Mouse (Mus musculus) liver, embryonic 15.5 days (tissue): Measurements from ENCODE around the gene Paxx. TPM values are rescaled to one million over a fixed set of nuclear protein-coding genes. Genes with fewer than 3 reads are reported as not detected.
"Not testable (repeated sequence)": the region's sequence is repeated elsewhere in the genome, so short reads cannot be mapped to it uniquely, and the experiment has no call there.

Experiments
- ATAC-seq: fragments of 200-750 bp; cut with Nextera tagmentation; 2 replicates; pipeline ENCODE4 v1.8.0; 2017; ENCODE audit warnings: moderate number of reproducible peaks, mild to moderate bottlenecking, moderate library complexity; ENCODE audit not compliant: insufficient read depth
- H3K27ac ChIP-seq: fragments of 300-500 bp; sonication (generic); replicated peaks from 2 replicates; pipeline ENCODE4 v1.5.1; 2015; ENCODE audit warnings: mild to moderate bottlenecking, inconsistent platforms
- H3K27me3 ChIP-seq: fragments of 300-500 bp; sonication (generic); 2 replicates; pipeline ENCODE4 v1.6.1; 2015; ENCODE audit warnings: mild to moderate bottlenecking, inconsistent platforms
- H3K36me3 ChIP-seq: fragments of 300-500 bp; sonication (generic); replicated peaks from 2 replicates; pipeline ENCODE4 v1.6.1; 2015; ENCODE audit warnings: moderate library complexity, mild to moderate bottlenecking, inconsistent platforms
- H3K4me1 ChIP-seq: fragments of 300-500 bp; sonication (generic); replicated peaks from 2 replicates; pipeline ENCODE4 v1.6.1; 2015; ENCODE audit warnings: inconsistent platforms
- H3K4me2 ChIP-seq: fragments of 300-500 bp; sonication (generic); 2 replicates; pipeline ENCODE4 v1.6.1; 2015; ENCODE audit warnings: moderate library complexity, mild to moderate bottlenecking, inconsistent platforms
- H3K4me3 ChIP-seq: fragments of 300-500 bp; sonication (generic); replicated peaks from 2 replicates; pipeline ENCODE4 v1.5.1; 2015; ENCODE audit warnings: mild to moderate bottlenecking, inconsistent platforms
- H3K9ac ChIP-seq: fragments of 300-500 bp; sonication (generic); 2 replicates; pipeline ENCODE4 v1.6.1; 2015; ENCODE audit warnings: moderate library complexity, mild to moderate bottlenecking, inconsistent platforms
- H3K9me3 ChIP-seq: fragments of 300-500 bp; sonication (generic); replicated peaks from 2 replicates; pipeline ENCODE4 v1.6.1; 2016; ENCODE audit warnings: inconsistent platforms
- WGBS: fragments of 180-500 bp; shearing (Covaris S2); methylation state at CpG from one replicate; pipeline ENCODE4 v1.1.7; 2015; ENCODE audit warnings: mixed read lengths; ENCODE audit not compliant: insufficient replicate concordance; 5-methylcytosine and 5-hydroxymethylcytosine counted together
- microRNA-seq: library from miRNA; unstranded; fragments of <30 nt; microRNA quantifications from one replicate; pipeline ENCODE4, GENCODE M21; 2016
- polyA plus RNA-seq: library from polyadenylated mRNA; unstranded; fragments of >200 nt; fragmentation: Nextera tagmentation; extraction: Ambion mirVana; gene quantifications from 2 replicates; pipeline ENCODE4 v1.2.1, GENCODE M21; 2015

Gene Paxx
- polyA plus RNA-seq, 1 experiment from 2014 or later: 8.3 TPM

GRCm38 (mm10) chr2:25425481-25425880 is 35.4 kb downstream of the Paxx start:
- 62% methylated on average over 27 of the region's 27 CpGs for WGBS
- no peaks in the 10 kb centered on the region for H3K36me3 ChIP-seq
- H3K4me2 ChIP-seq: no peak overlapping the region
- no peaks in the 10 kb centered on the region for H3K9me3 ChIP-seq
- H3K4me3 ChIP-seq: no peak overlapping the region
- no peak for ATAC-seq
- peaks cover 39% of the 10 kb centered on the region for H3K27me3 ChIP-seq
- H3K9ac ChIP-seq: no peak overlapping the region
- H3K27ac ChIP-seq: no peak overlapping the region
- H3K4me1 ChIP-seq: peaks cover 21% of the 10 kb centered on the region

- H3K4me3 ChIP-seq: no peak overlapping the region
- 24% methylated on average over 1 of the region's 1 CpGs for WGBS
- H3K4me1 ChIP-seq: peaks cover 8% of the 10 kb centered on the region
- H3K9me3 ChIP-seq: no peaks in the 10 kb centered on the region
- peak overlapping the region; percentile 15 for H3K4me2 ChIP-seq
- peaks cover 21% of the 10 kb centered on the region for H3K27me3 ChIP-seq
- no peaks in the 10 kb centered on the region for H3K36me3 ChIP-seq
- no peak overlapping the region for H3K9ac ChIP-seq
- 0 out of 2 replicates have a peak overlapping the region, but pooled peaks have one; percentile 38 for H3K27ac ChIP-seq
- no peak for ATAC-seq
Observed at GRCm38 (mm10) chr2:25423626-25424025, 37.3 kb downstream of the Paxx start.

- H3K27ac ChIP-seq: peak within 1 kb of the TSS; percentile 53
- no peak within 1 kb of the TSS for H3K9ac ChIP-seq
- H3K27me3 ChIP-seq: peaks cover 18% of the 10 kb centered on the region; the same call in 1 of the 2 replicates
- 17% methylated on average over 17 of the region's 17 CpGs for WGBS
- no peaks in the 10 kb centered on the region for H3K36me3 ChIP-seq
- H3K9me3 ChIP-seq: no peaks in the 10 kb centered on the region
- H3K4me3 ChIP-seq: no peak within 1 kb of the TSS
- H3K4me1 ChIP-seq: peaks cover under 1% of the 10 kb centered on the region; the same call in 1 of the 2 replicates
- peak within 1 kb of the TSS; percentile 25 for H3K4me2 ChIP-seq
- ATAC-seq: peak; percentile 38; the same call in 1 of the 2 replicates
Observed at GRCm38 (mm10) chr2:25422587-25423410, 38.1 kb downstream of the Paxx start, which contains the start of gene Fut7. Gene Fut7, plus strand, starts transcription at chr2:25423267.

- Histone ChIP-seq H3K36me3 (no peaks in the 10 kb centered on the region), H3K9me3 (no peaks in the 10 kb centered on the region), H3K4me2 (no peak overlapping the region), H3K4me1 (no peaks in the 10 kb centered on the region; the same call in 1 of the 2 replicates), H3K9ac (no peak overlapping the region), H3K27ac (no peak overlapping the region), H3K27me3 (peaks cover 18% of the 10 kb centered on the region; the same call in 1 of the 2 replicates), H3K4me3 (no peak overlapping the region)
- WGBS: 19% methylated on average over 3 of the region's 3 CpGs
- no peak for ATAC-seq
Observed at GRCm38 (mm10) chr2:25421896-25422295, 39.0 kb downstream of the Paxx start.

GRCm38 (mm10) chr2:25417426-25417825 is 43.5 kb downstream of the Paxx start:
- no peak overlapping the region for H3K27ac ChIP-seq
- H3K9me3 ChIP-seq: no peaks in the 10 kb centered on the region
- no peaks in the 10 kb centered on the region; the same call in 1 of the 2 replicates for H3K4me1 ChIP-seq
- no peak overlapping the region for H3K9ac ChIP-seq
- H3K27me3 ChIP-seq: no peaks in the 10 kb centered on the region
- 27% methylated on average over 3 of the region's 3 CpGs for WGBS
- H3K4me3 ChIP-seq: no peak overlapping the region
- H3K36me3 ChIP-seq: no peaks in the 10 kb centered on the region
- no peak for ATAC-seq
- H3K4me2 ChIP-seq: no peak overlapping the region

- not testable (repeated sequence) for H3K36me3 ChIP-seq, H3K9ac ChIP-seq, H3K27ac ChIP-seq, H3K4me3 ChIP-seq, H3K9me3 ChIP-seq, ATAC-seq, H3K4me1 ChIP-seq, H3K4me2 ChIP-seq, H3K27me3 ChIP-seq
Observed at GRCm38 (mm10) chr2:25413436-25413835, 47.5 kb downstream of the Paxx start.

- H3K36me3 ChIP-seq: no peaks in the 10 kb centered on the region
- no peak for ATAC-seq
- no peaks in the 10 kb centered on the region for H3K9me3 ChIP-seq
- H3K27ac ChIP-seq: no peak overlapping the region
- peaks cover 44% of the 10 kb centered on the region for H3K27me3 ChIP-seq
- no peak overlapping the region for H3K4me3 ChIP-seq
- WGBS: 69% methylated on average over 10 of the region's 10 CpGs
- no peak overlapping the region for H3K4me2 ChIP-seq
- H3K4me1 ChIP-seq: no peaks in the 10 kb centered on the region
- H3K9ac ChIP-seq: no peak overlapping the region
Observed at GRCm38 (mm10) chr2:25408908-25409307, 52.0 kb downstream of the Paxx start.

Small RNA genes within 50 kb of the gene (microRNA-seq; reads per million reads assigned to microRNA genes)
- not detected for gene Mir3087

Other genes with a start within 250 kb of the Paxx start
- 35.9 and 40.6 TPM in 2 replicates for gene Nelfb, start 249.6 kb downstream of the Paxx start, polyA plus RNA-seq
- not detected in 2 replicates for gene Stpg3, start 246.5 kb downstream of the Paxx start, polyA plus RNA-seq
- 1.0 TPM in 1 of 2 replicates, not detected in the other for gene Fam166a, start 242.3 kb downstream of the Paxx start, polyA plus RNA-seq
- gene Tubb4b, start 236.4 kb downstream of the Paxx start, polyA plus RNA-seq: 695 and 769 TPM in 2 replicates
- gene Slc34a3, start 226.7 kb downstream of the Paxx start, polyA plus RNA-seq: not detected in 2 replicates
- not detected in 2 replicates for gene Rnf224, start 224.3 kb downstream of the Paxx start, polyA plus RNA-seq
- gene Rnf208, start 218.8 kb downstream of the Paxx start, polyA plus RNA-seq: 0.31 and 0.59 TPM in 2 replicates
- gene Cysrt1, start 218.6 kb downstream of the Paxx start, polyA plus RNA-seq: 0.14 TPM in 1 of 2 replicates, not detected in the other
- 1.7 and 1.9 TPM in 2 replicates for gene AL732309.1, start 214.2 kb downstream of the Paxx start, polyA plus RNA-seq
- 11.9 and 12.5 TPM in 2 replicates for gene Tmem203, start 205.7 kb downstream of the Paxx start, polyA plus RNA-seq
- gene Tprn, start 198.5 kb downstream of the Paxx start, polyA plus RNA-seq: 3.9 and 5.4 TPM in 2 replicates
- gene Ssna1, start 188.7 kb downstream of the Paxx start, polyA plus RNA-seq: 116 and 124 TPM in 2 replicates
- gene Anapc2, start 188.6 kb downstream of the Paxx start, polyA plus RNA-seq: 41.7 and 45.0 TPM in 2 replicates
- gene Tmem210, start 172.9 kb downstream of the Paxx start, polyA plus RNA-seq: not detected in 2 replicates
- gene Lrrc26, start 171.2 kb downstream of the Paxx start, polyA plus RNA-seq: not detected in 2 replicates
- gene Grin1, start 141.9 kb downstream of the Paxx start, polyA plus RNA-seq: not detected in 2 replicates
- gene Man1b1, start 128.8 kb downstream of the Paxx start, polyA plus RNA-seq: 15.9 and 17.1 TPM in 2 replicates
- gene Dpp7, start 104.7 kb downstream of the Paxx start, polyA plus RNA-seq: 11.5 and 14.7 TPM in 2 replicates
- 15.1 and 15.4 TPM in 2 replicates for gene Uap1l1, start 95.4 kb downstream of the Paxx start, polyA plus RNA-seq
- gene Sapcd2, start 88.8 kb downstream of the Paxx start, polyA plus RNA-seq: 18.5 and 19.5 TPM in 2 replicates
- 0.58 and 0.71 TPM in 2 replicates for gene Entpd2, start 65.2 kb downstream of the Paxx start, polyA plus RNA-seq
- 4.5 and 6.1 TPM in 2 replicates for gene Npdc1, start 61.7 kb downstream of the Paxx start, polyA plus RNA-seq
- 1.2 and 1.7 TPM in 2 replicates for gene Fut7, start 37.8 kb downstream of the Paxx start, polyA plus RNA-seq
- 1.2 and 1.3 TPM in 2 replicates for gene Abca2, start 32.4 kb downstream of the Paxx start, polyA plus RNA-seq
- 0.38 and 1.0 TPM in 2 replicates for gene Clic3, start 4.3 kb downstream of the Paxx start, polyA plus RNA-seq
- 0.23 and 0.38 TPM in 2 replicates for gene Ptgds, start 9.0 kb upstream of the Paxx start, polyA plus RNA-seq
- gene Lcn12, start 32.8 kb upstream of the Paxx start, polyA plus RNA-seq: not detected in 2 replicates
- 24.0 and 28.6 TPM in 2 replicates for gene Fbxw5, start 39.7 kb upstream of the Paxx start, polyA plus RNA-seq
- 64.9 and 88.1 TPM in 2 replicates for gene C8g, start 40.6 kb upstream of the Paxx start, polyA plus RNA-seq
- 14.1 and 15.1 TPM in 2 replicates for gene Traf2, start 85.8 kb upstream of the Paxx start, polyA plus RNA-seq
- gene Edf1, start 96.8 kb upstream of the Paxx start, polyA plus RNA-seq: 186 and 201 TPM in 2 replicates
- gene Mamdc4, start 113.8 kb upstream of the Paxx start, polyA plus RNA-seq: 0.32 and 7.7 TPM in 2 replicates
- 31.2 and 36.3 TPM in 2 replicates for gene Phpt1, start 114.1 kb upstream of the Paxx start, polyA plus RNA-seq
- 0.03 TPM in 1 of 2 replicates, not detected in the other for gene Ajm1, start 120.7 kb upstream of the Paxx start, polyA plus RNA-seq
- gene Rabl6, start 147.4 kb upstream of the Paxx start, polyA plus RNA-seq: 21.7 and 23.5 TPM in 2 replicates
- gene Ccdc183, start 156.6 kb upstream of the Paxx start, polyA plus RNA-seq: 0.05 and 0.06 TPM in 2 replicates
- 8.2 and 9.9 TPM in 2 replicates for gene Tmem141, start 160.9 kb upstream of the Paxx start, polyA plus RNA-seq
- 70.4 and 90.0 TPM in 2 replicates for gene Fcna, start 166.9 kb upstream of the Paxx start, polyA plus RNA-seq
- gene Lcn8, start 192.0 kb upstream of the Paxx start, polyA plus RNA-seq: not detected in 2 replicates
- not detected in 2 replicates for gene Lcn5, start 196.9 kb upstream of the Paxx start, polyA plus RNA-seq
- gene Lcn6, start 215.7 kb upstream of the Paxx start, polyA plus RNA-seq: not detected in 2 replicates
- gene Lcn10, start 221.6 kb upstream of the Paxx start, polyA plus RNA-seq: not detected in 2 replicates
- not detected in 2 replicates for gene Obp2a, start 238.9 kb upstream of the Paxx start, polyA plus RNA-seq
- gene Bmyc, start 245.6 kb upstream of the Paxx start, polyA plus RNA-seq: 7.5 TPM in 2 replicates